Comparison of ENCODE assay signal across 11 mouse cellular contexts in the genomic region with DNA sequence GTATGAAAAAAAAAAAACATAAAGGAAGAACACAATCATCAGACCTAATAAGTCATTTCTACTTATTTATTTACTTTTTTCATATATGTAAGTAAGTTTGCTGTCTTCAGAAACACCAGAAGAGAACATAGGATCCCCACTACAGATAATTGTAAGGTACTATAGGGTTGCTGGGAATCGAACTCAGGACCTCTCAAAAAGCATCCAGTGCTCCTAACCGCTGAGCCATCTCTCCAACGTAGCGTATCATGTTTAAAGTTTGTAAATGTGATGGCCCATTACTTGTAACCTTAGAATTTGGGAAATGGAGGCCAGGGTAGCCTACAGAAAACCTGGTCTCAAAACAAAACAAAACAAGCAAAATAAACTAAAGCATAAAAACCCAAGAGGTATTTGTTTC. TPM values are rescaled to one million over a fixed set of nuclear protein-coding genes. Genes with fewer than 3 reads are reported as not detected.
DNase-seq lines count a peak whose midpoint lies in the region; ATAC-seq lines count a peak whose summit lies in the region.
"Had no signal": no experiment of that assay in that cellular context is flagged by ENCODE, and none has a peak within 500 bp of the region (broad histone marks: within the 10 kb centered on the region; RNA-seq: fewer than 3 reads in every experiment).

No protein-coding gene starts in this region.

- no peak for DNase-seq in forebrain, embryonic 10.5 days (ENCODE audit: extremely low spot score, low spot score)
- no peak for DNase-seq in midbrain, embryonic 10.5 days (ENCODE audit: low spot score)
- no peak for DNase-seq in hindbrain, embryonic 14.5 days (ENCODE audit: low spot score)
- no peak for DNase-seq in ovary, adult 18-20 months (ENCODE audit: low spot score)
- no peak for DNase-seq in cerebellum, adult 9-10 months
- DNase-seq: cerebellum, adult 8-10 months; kidney, postnatal 36 days; lung, adult 2 months had no signal

- peaks cover 12% of the 10 kb centered on the region for H3K4me1 ChIP-seq in forebrain, embryonic 10.5 days
- H3K4me1 ChIP-seq in forebrain, embryonic 15.5 days: 0 out of 2 replicates have a peak, but pooled peaks cover 4% of the 10 kb centered on the region
- H3K4me1 ChIP-seq in midbrain, embryonic 10.5 days: peaks cover 6% of the 10 kb centered on the region
- 0 out of 2 replicates have a peak, but pooled peaks cover 6% of the 10 kb centered on the region for H3K4me1 ChIP-seq in midbrain, embryonic 13.5 days (replicated peaks)
- 0 out of 2 replicates have a peak, but pooled peaks cover 3% of the 10 kb centered on the region for H3K4me1 ChIP-seq in hindbrain, embryonic 14.5 days (replicated peaks; ENCODE audit: control insufficient read depth, insufficient read depth, low read length)
- H3K4me1 ChIP-seq in neural tube, embryonic 14.5 days (ENCODE audit: control insufficient read depth, insufficient read depth, low read length): no peaks in the 10 kb centered on the region

- H3K27me3 ChIP-seq in forebrain, embryonic 10.5 days (ENCODE audit: poor library complexity, severe bottlenecking): peaks cover 10% of the 10 kb centered on the region
- peaks cover 12% of the 10 kb centered on the region; the same call in 1 of the 2 replicates for H3K27me3 ChIP-seq in forebrain, embryonic 15.5 days
- H3K27me3 ChIP-seq in midbrain, embryonic 10.5 days (ENCODE audit: low read depth, poor library complexity, severe bottlenecking): peaks cover 10% of the 10 kb centered on the region
- H3K27me3 ChIP-seq in midbrain, embryonic 13.5 days: peaks cover 26% of the 10 kb centered on the region
- H3K27me3 ChIP-seq in hindbrain, embryonic 14.5 days (ENCODE audit: control insufficient read depth, insufficient read depth, low read length): peaks cover 30% of the 10 kb centered on the region; the same call in 1 of the 2 replicates
- H3K27me3 ChIP-seq in neural tube, embryonic 14.5 days (ENCODE audit: control insufficient read depth, insufficient read depth, low read length): no peaks in the 10 kb centered on the region

- no peaks in the 10 kb centered on the region for H3K36me3 ChIP-seq in forebrain, embryonic 10.5 days (replicated peaks)
- H3K36me3 ChIP-seq in forebrain, embryonic 15.5 days: no peaks in the 10 kb centered on the region
- no peaks in the 10 kb centered on the region for H3K36me3 ChIP-seq in midbrain, embryonic 10.5 days
- no peaks in the 10 kb centered on the region for H3K36me3 ChIP-seq in midbrain, embryonic 13.5 days
- H3K36me3 ChIP-seq in hindbrain, embryonic 14.5 days (replicated peaks; ENCODE audit: control insufficient read depth, insufficient read depth): no peaks in the 10 kb centered on the region
- H3K36me3 ChIP-seq in neural tube, embryonic 14.5 days (ENCODE audit: control insufficient read depth, insufficient read depth, low read length): no peaks in the 10 kb centered on the region

- no peak overlapping the region for H3K27ac ChIP-seq in forebrain, embryonic 10.5 days
- no peak overlapping the region for H3K27ac ChIP-seq in forebrain, embryonic 15.5 days (replicated peaks)
- no peak overlapping the region for H3K27ac ChIP-seq in midbrain, embryonic 10.5 days (replicated peaks)
- no peak overlapping the region for H3K27ac ChIP-seq in midbrain, embryonic 13.5 days
- no peak overlapping the region for H3K27ac ChIP-seq in hindbrain, embryonic 14.5 days
- no peak overlapping the region for H3K27ac ChIP-seq in neural tube, embryonic 14.5 days (ENCODE audit: low read depth, low read length)

- peak overlapping the region; percentile 49 for H3K4me3 ChIP-seq in forebrain, embryonic 10.5 days
- no peak overlapping the region for H3K4me3 ChIP-seq in forebrain, embryonic 15.5 days
- H3K4me3 ChIP-seq in midbrain, embryonic 10.5 days: peak overlapping the region; percentile 43
- H3K4me3 ChIP-seq in midbrain, embryonic 13.5 days (replicated peaks): no peak overlapping the region
- peak overlapping the region; percentile 8; the same call in 1 of the 2 replicates for H3K4me3 ChIP-seq in hindbrain, embryonic 14.5 days (replicated peaks; ENCODE audit: low read length)
- no peak overlapping the region for H3K4me3 ChIP-seq in neural tube, embryonic 14.5 days (ENCODE audit: low read depth, low read length)

- H3K4me2 ChIP-seq in forebrain, embryonic 15.5 days (replicated peaks): no peak overlapping the region
- no peak overlapping the region for H3K4me2 ChIP-seq in midbrain, embryonic 13.5 days (replicated peaks)
- H3K4me2 ChIP-seq in hindbrain, embryonic 14.5 days (replicated peaks): peak overlapping the region; percentile 29
- peak overlapping the region; percentile 29; the same call in 1 of the 2 replicates for H3K4me2 ChIP-seq in neural tube, embryonic 14.5 days (ENCODE audit: low read depth, low read length)

- no peak for ATAC-seq in forebrain, embryonic 15.5 days (replicated peaks)
- ATAC-seq in midbrain, embryonic 13.5 days: no peak
- ATAC-seq in hindbrain, embryonic 14.5 days (ENCODE audit: low FRiP score): no peak
- no peak for ATAC-seq in neural tube, embryonic 14.5 days (ENCODE audit: low read depth)

- H3K9me3 ChIP-seq in forebrain, embryonic 10.5 days: no peaks in the 10 kb centered on the region
- H3K9me3 ChIP-seq in forebrain, embryonic 15.5 days: no peaks in the 10 kb centered on the region
- no peaks in the 10 kb centered on the region for H3K9me3 ChIP-seq in midbrain, embryonic 10.5 days (replicated peaks)
- no peaks in the 10 kb centered on the region for H3K9me3 ChIP-seq in midbrain, embryonic 13.5 days
- H3K9me3 ChIP-seq in hindbrain, embryonic 14.5 days (ENCODE audit: control insufficient read depth, low read length): no peaks in the 10 kb centered on the region
- no peaks in the 10 kb centered on the region for H3K9me3 ChIP-seq in neural tube, embryonic 14.5 days (ENCODE audit: control insufficient read depth, low read length)

- no peak overlapping the region for H3K9ac ChIP-seq in forebrain, embryonic 15.5 days (replicated peaks)
- H3K9ac ChIP-seq in midbrain, embryonic 13.5 days (replicated peaks): no peak overlapping the region
- H3K9ac ChIP-seq in hindbrain, embryonic 14.5 days: no peak overlapping the region
- H3K9ac ChIP-seq in neural tube, embryonic 14.5 days (replicated peaks; ENCODE audit: low read depth, low read length): no peak overlapping the region

- 9% methylated on average over 4 of the region's 4 CpGs for WGBS in forebrain, embryonic 10.5 days
- WGBS in forebrain, embryonic 15.5 days: 27% methylated on average over 4 of the region's 4 CpGs
- WGBS in midbrain, embryonic 10.5 days: 12% methylated on average over 4 of the region's 4 CpGs
- 20% methylated on average over 4 of the region's 4 CpGs for WGBS in midbrain, embryonic 13.5 days
- 16% methylated on average over 4 of the region's 4 CpGs for WGBS in hindbrain, embryonic 14.5 days
- WGBS in neural tube, embryonic 14.5 days: 10% methylated on average over 4 of the region's 4 CpGs

RNA-seq across cellular contexts. Expression of gene Gpx5, which starts 25.0 kb away (rescaled TPM):
- not detected in 2 replicates for polyA plus RNA-seq in forebrain, embryonic 10.5 days (2016; fragmentation: Nextera tagmentation; extraction: Ambion mirVana)
- polyA plus RNA-seq in forebrain, embryonic 15.5 days (2015; fragmentation: Nextera tagmentation; extraction: Ambion mirVana): not detected in 2 replicates
- not detected in 2 replicates for polyA plus RNA-seq in midbrain, embryonic 10.5 days (2016; fragmentation: Nextera tagmentation; extraction: Ambion mirVana)
- not detected in 2 replicates for polyA plus RNA-seq in midbrain, embryonic 13.5 days (2015; fragmentation: Nextera tagmentation; extraction: Ambion mirVana)
- polyA plus RNA-seq in hindbrain, embryonic 14.5 days (2014; fragmentation: Nextera tagmentation; extraction: Ambion mirVana): not detected in 2 replicates
- polyA plus RNA-seq in neural tube, embryonic 14.5 days (2014; fragmentation: Nextera tagmentation; extraction: Ambion mirVana): not detected in 2 replicates
- polyA plus RNA-seq: lung, adult 2 months had no signal

RNA-seq across cellular contexts. Expression of gene Gpx6, which starts 44.4 kb away (rescaled TPM):
- polyA plus RNA-seq in forebrain, embryonic 10.5 days (2016; fragmentation: Nextera tagmentation; extraction: Ambion mirVana): 0.15 and 0.21 TPM in 2 replicates
- polyA plus RNA-seq in forebrain, embryonic 15.5 days (2015; fragmentation: Nextera tagmentation; extraction: Ambion mirVana): not detected in 2 replicates
- 0.09 TPM in 1 of 2 replicates, not detected in the other for polyA plus RNA-seq in midbrain, embryonic 10.5 days (2016; fragmentation: Nextera tagmentation; extraction: Ambion mirVana)
- polyA plus RNA-seq in midbrain, embryonic 13.5 days (2015; fragmentation: Nextera tagmentation; extraction: Ambion mirVana): not detected in 2 replicates
- polyA plus RNA-seq in hindbrain, embryonic 14.5 days (2014; fragmentation: Nextera tagmentation; extraction: Ambion mirVana): 0.15 TPM in 1 of 2 replicates, not detected in the other
- polyA plus RNA-seq in neural tube, embryonic 14.5 days (2014; fragmentation: Nextera tagmentation; extraction: Ambion mirVana): 0.35 TPM in 1 of 2 replicates, not detected in the other
- polyA plus RNA-seq: lung, adult 2 months had no signal

Comparison
In these comparisons a context has a peak if more than half of its experiments do, and no peak if none do; other contexts are left out.
1. H3K4me3 ChIP-seq: peak in forebrain, embryonic 10.5 days (single experiment), midbrain, embryonic 10.5 days (single experiment) and hindbrain, embryonic 14.5 days (single experiment); none in forebrain, embryonic 15.5 days (single experiment), midbrain, embryonic 13.5 days (single experiment) and neural tube, embryonic 14.5 days (single experiment).
2. H3K4me2 ChIP-seq: peak in hindbrain, embryonic 14.5 days (single experiment) and neural tube, embryonic 14.5 days (single experiment); none in forebrain, embryonic 15.5 days (single experiment) and midbrain, embryonic 13.5 days (single experiment).